Mouse (Mus musculus): Measurements from ENCODE around the gene Ssr3. TPM values are rescaled to one million over a fixed set of nuclear protein-coding genes. Genes with fewer than 3 reads are reported as not detected.
A peak's percentile ranks its signal among the peaks of the same experiment; 100 is the strongest.

The Ssr3 gene
- polyA plus RNA-seq, 1 experiment from 2014 or later = 193 TPM

GRCm38 (mm10) chr3:65353263-65354037 lies 39.0 kb downstream of the Ssr3 start:
- ATAC-seq (replicated peaks; ENCODE audit: insufficient number of reproducible peaks, insufficient read depth, low FRiP score, low read depth) = no peak
- WGBS = 62% methylated on average over 10 of the region's 10 CpGs
- Histone ChIP-seq H3K9me3 (replicated peaks) (no peaks in the 10 kb centered on the region), H3K36me3 (no peaks in the 10 kb centered on the region), H3K9ac (no peak overlapping the region), H3K27me3 (no peaks in the 10 kb centered on the region), H3K4me2 (no peak overlapping the region), H3K4me1 (replicated peaks) (peaks cover 6% of the 10 kb centered on the region), H3K27ac (no peak overlapping the region), H3K4me3 (no peak overlapping the region)

GRCm38 (mm10) chr3:65352278-65353127 lies 39.9 kb downstream of the Ssr3 start:
- Histone ChIP-seq H3K4me3 (no peak overlapping the region), H3K4me2 (no peak overlapping the region), H3K9me3 (replicated peaks) (no peaks in the 10 kb centered on the region), H3K36me3 (no peaks in the 10 kb centered on the region), H3K27ac (no peak overlapping the region), H3K4me1 (replicated peaks) (0 out of 2 replicates have a peak, but pooled peaks cover 3% of the 10 kb centered on the region), H3K9ac (no peak overlapping the region), H3K27me3 (no peaks in the 10 kb centered on the region)
- 47% methylated on average over 4 of the region's 4 CpGs for WGBS
- ATAC-seq (replicated peaks; ENCODE audit: insufficient number of reproducible peaks, insufficient read depth, low FRiP score, low read depth) = 0 out of 2 replicates have a peak, but pooled peaks have one; percentile 35

GRCm38 (mm10) chr3:65346176-65346575 lies 46.2 kb downstream of the Ssr3 start:
- Histone ChIP-seq H3K27ac (no peak overlapping the region), H3K9me3 (replicated peaks) (no peaks in the 10 kb centered on the region), H3K4me3 (no peak overlapping the region), H3K4me2 (no peak overlapping the region), H3K27me3 (no peaks in the 10 kb centered on the region), H3K4me1 (replicated peaks) (no peaks in the 10 kb centered on the region), H3K36me3 (no peaks in the 10 kb centered on the region), H3K9ac (no peak overlapping the region)
- ATAC-seq (replicated peaks; ENCODE audit: insufficient number of reproducible peaks, insufficient read depth, low FRiP score, low read depth) = no peak
- 67% methylated on average over 1 of the region's 1 CpGs for WGBS

GRCm38 (mm10) chr3:65340173-65340951 lies 52.1 kb downstream of the Ssr3 start:
- WGBS = 77% methylated on average over 5 of the region's 5 CpGs
- H3K4me1 ChIP-seq (replicated peaks) = no peaks in the 10 kb centered on the region
- no peak overlapping the region for H3K27ac ChIP-seq
- no peaks in the 10 kb centered on the region for H3K9me3 ChIP-seq (replicated peaks)
- no peak overlapping the region for H3K9ac ChIP-seq
- no peak for ATAC-seq (replicated peaks; ENCODE audit: insufficient number of reproducible peaks, insufficient read depth, low FRiP score, low read depth)
- no peaks in the 10 kb centered on the region for H3K36me3 ChIP-seq
- H3K4me2 ChIP-seq = no peak overlapping the region
- H3K27me3 ChIP-seq = no peaks in the 10 kb centered on the region
- H3K4me3 ChIP-seq = no peak overlapping the region

- Histone ChIP-seq H3K4me2 (no peak overlapping the region), H3K4me1 (replicated peaks) (no peaks in the 10 kb centered on the region), H3K9me3 (replicated peaks) (no peaks in the 10 kb centered on the region), H3K36me3 (no peaks in the 10 kb centered on the region), H3K27me3 (no peaks in the 10 kb centered on the region), H3K9ac (no peak overlapping the region), H3K4me3 (no peak overlapping the region), H3K27ac (no peak overlapping the region)
- 74% methylated on average over 10 of the region's 10 CpGs for WGBS
- ATAC-seq (replicated peaks; ENCODE audit: insufficient number of reproducible peaks, insufficient read depth, low FRiP score, low read depth) = no peak
Observed at GRCm38 (mm10) chr3:65337835-65338464, 54.5 kb downstream of the Ssr3 start.

Other genes starting within 250 kb of the Ssr3 start
- gene Tiparp, start 135.8 kb upstream of the Ssr3 start, polyA plus RNA-seq (2015; fragmentation: Nextera tagmentation; extraction: Ambion mirVana) = 23.1 and 23.9 TPM in 2 replicates